In the genomic region with DNA sequence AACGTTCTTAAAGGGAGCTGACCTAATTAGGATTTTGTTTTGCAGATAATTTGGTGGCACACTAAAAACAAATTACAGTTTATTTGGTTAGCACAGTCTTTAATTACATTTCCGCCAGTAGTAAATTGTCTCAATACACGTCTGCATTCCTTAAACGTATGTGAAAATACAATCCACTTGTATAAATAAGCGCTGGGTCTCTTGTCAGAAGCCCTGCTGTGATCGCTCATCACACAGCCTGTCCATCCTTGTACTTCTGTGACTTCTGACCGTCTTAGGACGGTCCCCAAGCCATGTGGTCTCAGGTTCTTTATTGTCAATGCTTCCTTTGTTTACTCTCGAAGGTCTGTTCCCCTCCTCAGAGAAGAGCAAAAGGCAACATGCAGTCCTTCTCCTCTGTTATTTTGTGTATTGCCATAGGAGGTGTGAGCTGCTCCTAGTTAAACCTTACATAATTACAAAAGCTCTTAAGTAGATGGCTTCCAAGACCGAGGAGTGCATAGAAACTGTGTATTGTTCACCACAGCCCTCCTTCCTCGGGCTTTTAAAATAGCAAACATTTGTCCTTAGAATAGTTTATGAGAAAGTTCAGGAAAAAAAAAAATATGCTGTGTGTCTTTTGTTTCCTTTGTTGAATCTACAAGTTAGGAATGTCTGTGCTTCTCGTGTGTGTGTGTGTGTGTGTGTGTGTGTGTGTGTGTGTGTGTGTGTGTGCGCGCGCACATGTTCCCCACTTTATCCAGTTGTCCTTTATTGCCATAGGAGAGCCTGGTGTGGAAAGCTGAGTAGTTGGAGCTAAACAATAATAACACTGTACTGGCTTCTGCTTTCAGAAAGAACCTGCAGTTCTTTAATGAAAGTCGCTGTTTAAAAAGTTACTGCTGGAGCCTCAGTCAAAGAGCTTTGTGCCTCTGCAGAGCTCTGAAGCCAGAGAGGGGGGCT, we compare ENCODE assay signal across 9 mouse cellular contexts. TPM values are rescaled to one million over a fixed set of nuclear protein-coding genes. Genes with fewer than 3 reads are reported as not detected.
DNase-seq lines count a peak whose midpoint lies in the region; ATAC-seq and TF ChIP-seq lines count a peak whose summit lies in the region.
"Had no signal": no experiment of that assay in that cellular context is flagged by ENCODE, and none has a peak within 500 bp of the region (broad histone marks: within the 10 kb centered on the region; RNA-seq: fewer than 3 reads in every experiment).

No protein-coding gene starts in this region.

- H3K4me1 ChIP-seq in forebrain, embryonic 10.5 days, result peaks cover 65% of the 10 kb centered on the region
- peaks cover 43% of the 10 kb centered on the region for H3K4me1 ChIP-seq in limb, embryonic 12.5 days (replicated peaks)
- peaks cover 34% of the 10 kb centered on the region for H3K4me1 ChIP-seq in neural tube, embryonic 15.5 days

- H3K36me3 ChIP-seq in forebrain, embryonic 10.5 days (replicated peaks), result peaks cover 5% of the 10 kb centered on the region; the same call in 1 of the 2 replicates
- H3K36me3 ChIP-seq in limb, embryonic 12.5 days, result peaks cover 10% of the 10 kb centered on the region
- H3K36me3 ChIP-seq in neural tube, embryonic 15.5 days, result no peaks in the 10 kb centered on the region

- 7% methylated on average over 16 of the region's 16 CpGs for WGBS in forebrain, embryonic 10.5 days
- WGBS in limb, embryonic 12.5 days, result 6% methylated on average over 16 of the region's 16 CpGs
- 6% methylated on average over 16 of the region's 16 CpGs for WGBS in neural tube, embryonic 15.5 days

- no peaks in the 10 kb centered on the region for H3K9me3 ChIP-seq in forebrain, embryonic 10.5 days
- H3K9me3 ChIP-seq in limb, embryonic 12.5 days, result no peaks in the 10 kb centered on the region
- no peaks in the 10 kb centered on the region for H3K9me3 ChIP-seq in neural tube, embryonic 15.5 days (replicated peaks)

- 0 out of 2 replicates have a peak overlapping the region, but pooled peaks have one; percentile 19 for H3K27ac ChIP-seq in layer of hippocampus, adult 2 months
- peak overlapping the region; percentile 94 for H3K27ac ChIP-seq in forebrain, embryonic 10.5 days
- H3K27ac ChIP-seq in limb, embryonic 12.5 days, result peak overlapping the region; percentile 100
- H3K27ac ChIP-seq in neural tube, embryonic 15.5 days (replicated peaks), result peak overlapping the region; percentile 56; the same call in 1 of the 2 replicates

- no peak for DNase-seq in layer of hippocampus, adult 2 months (ENCODE audit: low spot score in 2 of 2)
- no peak for DNase-seq in layer of hippocampus, postnatal 25 days (ENCODE audit: extremely low spot score in 1 of 2, low spot score in 1 of 2)
- peak; percentile 40 for DNase-seq in forebrain, embryonic 10.5 days (ENCODE audit: extremely low spot score, low spot score)
- no peak for DNase-seq in adrenal gland, adult 2 months
- DNase-seq in adrenal gland, adult 18-20 months (ENCODE audit: low spot score in 2 of 2), result no peak
- DNase-seq in layer of hippocampus, postnatal 14 days (ENCODE audit: low spot score in 2 of 2), result no peak

- ATAC-seq in limb, embryonic 12.5 days (ENCODE audit: insufficient number of reproducible peaks, insufficient read depth, low FRiP score, low TSS enrichment, low read depth), result peak; percentile 39; the same call in 1 of the 2 replicates
- ATAC-seq in neural tube, embryonic 15.5 days (ENCODE audit: low FRiP score), result no peak
- ATAC-seq: Patski had no signal

- TF ChIP-seq CTCF in layer of hippocampus, adult 2 months (conservative IDR thresholded peaks at IDR 0.05), result no peak

- peak overlapping the region; percentile 100 for H3K9ac ChIP-seq in limb, embryonic 12.5 days (replicated peaks)
- H3K9ac ChIP-seq in neural tube, embryonic 15.5 days (replicated peaks), result peak overlapping the region; percentile 56; the same call in 1 of the 2 replicates

- peak overlapping the region; percentile 68 for H3K4me2 ChIP-seq in limb, embryonic 12.5 days
- H3K4me2 ChIP-seq in neural tube, embryonic 15.5 days, result peak overlapping the region; percentile 97

- peak overlapping the region; percentile 4; the same call in 1 of the 2 replicates for H3K4me3 ChIP-seq in layer of hippocampus, adult 2 months
- peak overlapping the region; percentile 88 for H3K4me3 ChIP-seq in forebrain, embryonic 10.5 days
- H3K4me3 ChIP-seq in limb, embryonic 12.5 days (replicated peaks), result peak overlapping the region; percentile 99
- peak overlapping the region; percentile 68 for H3K4me3 ChIP-seq in neural tube, embryonic 15.5 days (replicated peaks)

- peaks cover 48% of the 10 kb centered on the region for H3K27me3 ChIP-seq in forebrain, embryonic 10.5 days (ENCODE audit: poor library complexity, severe bottlenecking)
- no peaks in the 10 kb centered on the region for H3K27me3 ChIP-seq in limb, embryonic 12.5 days
- 0 out of 2 replicates have a peak, but pooled peaks cover 3% of the 10 kb centered on the region for H3K27me3 ChIP-seq in neural tube, embryonic 15.5 days (replicated peaks)
- H3K27me3 ChIP-seq: Patski had no signal

RNA-seq across cellular contexts. Expression of gene Lrig3, which starts 2.5 kb away (rescaled TPM):
- 1 to 10 TPM; 3.5 to 3.6 TPM for total RNA-seq in layer of hippocampus, adult 2 months (2021)
- total RNA-seq in layer of hippocampus, postnatal 25 days (2021), result 1 to 10 TPM; 3.3 to 3.5 TPM
- 10.1 and 11.1 TPM in 2 replicates for polyA plus RNA-seq in forebrain, embryonic 10.5 days (2016; fragmentation: Nextera tagmentation; extraction: Ambion mirVana)
- 84.4 and 85.6 TPM in 2 replicates for polyA plus RNA-seq in limb, embryonic 12.5 days (2016; fragmentation: Nextera tagmentation; extraction: Ambion mirVana)
- polyA plus RNA-seq in neural tube, embryonic 15.5 days (2015; fragmentation: Nextera tagmentation; extraction: Ambion mirVana), result 3.2 and 5.2 TPM in 2 replicates
- total RNA-seq in adrenal gland, adult 2 months (2021), result 1 to 10 TPM; 4.2 to 5.8 TPM
- 3.6 and 4.2 TPM in 2 replicates for polyA plus RNA-seq in adrenal gland, adult 2 months (2012; rRNA removed)
- total RNA-seq in adrenal gland, adult 18-20 months (2021), result 1 to 10 TPM; 4.5 to 4.7 TPM
- 1 to 10 TPM; 3.1 to 3.5 TPM for total RNA-seq in layer of hippocampus, postnatal 14 days (2021)

Comparison
In these comparisons a context has a peak if more than half of its experiments do, and no peak if none do; other contexts are left out.
1. H3K27ac ChIP-seq: peak in every context shown above with its lines; median percentile 100 in limb, embryonic 12.5 days; 94 in forebrain, embryonic 10.5 days; 56 in neural tube, embryonic 15.5 days; 19 in layer of hippocampus, adult 2 months.
2. H3K4me3 ChIP-seq: peak in every context shown above with its lines; median percentile 99 in limb, embryonic 12.5 days; 88 in forebrain, embryonic 10.5 days; 68 in neural tube, embryonic 15.5 days; 4 in layer of hippocampus, adult 2 months.